Mouse (Mus musculus) liver, adult (tissue): Measurements from ENCODE around the gene Synj2.

Experiments used
- GATA4 ChIP-seq: IDR thresholded peaks from 2 replicates; pipeline ENCODE4 v1.6.1; 2014; ENCODE audit warnings: mild to moderate bottlenecking, low read length; ENCODE audit not compliant: insufficient replicate concordance

Gene Synj2

DNA sequence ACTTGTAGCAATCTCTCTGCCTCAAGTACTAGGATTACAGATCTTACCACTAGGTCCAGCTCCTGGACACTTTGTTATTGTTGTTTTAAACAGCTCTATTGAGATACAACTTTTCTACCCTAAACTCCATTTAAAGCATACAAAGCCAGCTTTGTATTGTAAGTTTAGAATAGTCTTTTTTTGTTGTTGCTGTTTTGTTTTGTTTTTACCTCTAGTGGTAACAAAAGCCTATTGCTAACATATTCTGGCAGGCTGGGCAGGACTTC lies 57.1 kb downstream of the Synj2 start:
- no peak for TF ChIP-seq GATA4

DNA sequence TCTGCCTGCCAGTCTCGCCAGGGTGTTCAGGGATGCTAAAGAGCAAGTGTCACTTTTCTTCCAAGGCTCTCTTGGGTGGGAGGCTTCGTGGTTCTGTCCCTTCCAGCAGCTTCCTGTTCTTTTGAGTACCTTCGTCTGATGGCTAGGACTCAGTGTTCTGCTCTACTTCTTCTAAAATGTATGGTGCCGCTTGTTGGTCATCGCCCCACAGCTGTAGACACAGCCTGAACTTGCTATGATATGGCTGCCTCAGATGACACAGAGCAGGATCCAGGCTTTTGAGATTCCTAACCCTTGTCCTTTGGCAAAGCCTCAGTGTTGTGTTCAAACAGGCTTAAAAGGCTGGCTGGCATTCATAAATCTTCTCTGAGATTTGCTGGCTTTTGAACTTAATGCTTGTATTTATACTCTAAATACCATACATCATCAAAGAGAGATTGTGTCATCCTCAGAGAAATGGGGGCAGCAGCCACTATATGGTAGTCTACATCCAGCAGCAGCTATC lies 58.0 kb downstream of the Synj2 start:
- TF ChIP-seq GATA4: no peak

DNA sequence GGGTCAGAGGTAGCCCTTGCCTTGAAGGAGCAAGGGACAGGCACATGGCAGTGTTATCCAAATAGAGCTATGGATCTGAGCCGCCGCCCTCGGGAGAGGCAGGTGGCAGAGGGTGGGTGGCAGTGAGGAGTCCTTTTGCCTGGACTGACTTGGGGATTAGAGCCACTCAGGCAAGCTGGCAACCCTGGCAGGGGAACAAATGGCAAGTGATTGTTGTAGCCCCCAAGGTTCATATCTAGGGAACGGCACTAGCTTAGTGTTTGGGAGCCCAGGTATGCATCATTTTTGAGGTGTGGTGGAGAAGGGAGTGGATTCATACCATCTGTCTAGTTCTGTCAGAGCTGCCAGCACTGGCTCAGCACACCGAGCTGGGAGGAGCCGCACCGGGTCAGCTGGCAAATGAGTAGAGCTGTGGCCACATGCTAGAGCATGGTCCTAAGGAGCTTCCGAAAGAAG lies 59.8 kb downstream of the Synj2 start:
- TF ChIP-seq GATA4: no peak

DNA sequence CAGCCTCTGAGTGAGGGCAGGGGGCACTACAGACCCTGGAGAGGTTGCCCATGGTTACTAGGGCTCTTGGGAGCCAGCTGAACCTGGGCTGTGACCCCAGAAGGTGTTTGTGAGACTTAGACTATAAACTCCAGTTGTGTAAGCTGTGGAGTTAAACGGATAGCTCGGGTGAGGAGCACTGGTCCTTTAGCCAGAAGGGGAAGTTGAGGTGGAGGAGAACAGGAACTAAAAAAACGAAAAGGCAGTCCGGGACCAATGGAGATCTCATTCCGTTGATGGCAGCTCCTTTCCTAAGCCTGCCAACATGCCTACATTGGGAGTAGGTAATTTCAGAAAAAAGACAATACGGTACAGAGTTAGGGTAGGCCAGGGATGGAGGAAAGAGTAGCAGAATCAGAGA lies 60.3 kb downstream of the Synj2 start:
- no peak for TF ChIP-seq GATA4

DNA sequence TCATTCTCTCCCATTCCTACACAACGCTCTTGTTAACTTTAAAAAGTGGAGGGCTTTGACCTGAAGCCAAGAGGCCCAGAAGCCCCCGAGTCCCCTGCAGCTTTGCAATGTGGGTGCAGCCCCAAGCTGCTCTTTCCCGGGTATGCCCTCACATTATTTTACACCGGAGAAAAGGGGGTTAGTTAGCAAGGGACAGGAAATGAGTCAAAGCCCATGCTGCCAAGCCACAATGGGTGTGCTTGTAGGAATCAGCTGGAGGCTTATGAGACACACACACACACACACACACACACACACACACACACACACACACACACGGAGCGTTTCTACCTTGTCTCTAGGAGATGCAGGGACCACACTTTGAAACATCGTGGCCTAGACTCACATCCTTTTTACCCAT lies 60.8 kb downstream of the Synj2 start:
- TF ChIP-seq GATA4: no peak

DNA sequence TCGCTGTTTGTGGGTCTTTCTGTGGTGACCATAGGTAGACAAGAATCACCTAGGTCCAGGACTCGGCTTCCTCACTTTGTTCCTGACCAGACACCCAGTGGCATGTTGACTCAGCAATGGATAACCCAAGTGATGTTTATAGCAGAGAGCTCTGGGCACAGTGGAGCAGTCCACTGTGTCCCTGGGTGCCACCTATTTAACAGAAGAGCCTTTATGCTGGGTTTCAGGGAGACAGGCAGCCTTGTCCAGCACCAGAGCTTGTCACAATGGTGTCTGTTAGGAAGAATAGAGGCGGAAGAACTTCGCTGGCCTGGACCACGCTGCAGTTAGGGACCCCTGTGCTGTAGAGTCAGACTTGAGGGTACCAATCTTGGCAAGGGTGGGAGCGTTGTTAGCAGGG lies 61.5 kb downstream of the Synj2 start:
- no peak for TF ChIP-seq GATA4

DNA sequence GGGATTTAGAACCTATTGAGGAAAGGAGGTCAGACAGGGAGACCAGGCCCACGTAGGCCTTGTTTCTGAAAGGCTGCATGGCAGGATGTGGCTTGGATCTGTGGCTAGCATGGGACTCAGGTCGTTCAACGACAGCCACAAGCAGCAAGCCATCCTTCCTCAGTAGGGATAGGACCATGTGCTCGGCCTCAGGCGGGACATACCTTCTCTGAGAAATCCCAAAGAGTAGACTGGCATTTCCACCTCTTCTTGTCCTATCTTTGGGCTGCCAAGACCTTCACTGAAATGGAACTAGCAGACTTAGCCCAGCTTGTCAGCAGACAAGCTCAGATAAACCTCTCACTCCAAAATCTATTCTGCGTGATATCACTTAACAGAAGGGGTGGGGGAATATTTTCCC lies 62.6 kb downstream of the Synj2 start:
- no peak for TF ChIP-seq GATA4

DNA sequence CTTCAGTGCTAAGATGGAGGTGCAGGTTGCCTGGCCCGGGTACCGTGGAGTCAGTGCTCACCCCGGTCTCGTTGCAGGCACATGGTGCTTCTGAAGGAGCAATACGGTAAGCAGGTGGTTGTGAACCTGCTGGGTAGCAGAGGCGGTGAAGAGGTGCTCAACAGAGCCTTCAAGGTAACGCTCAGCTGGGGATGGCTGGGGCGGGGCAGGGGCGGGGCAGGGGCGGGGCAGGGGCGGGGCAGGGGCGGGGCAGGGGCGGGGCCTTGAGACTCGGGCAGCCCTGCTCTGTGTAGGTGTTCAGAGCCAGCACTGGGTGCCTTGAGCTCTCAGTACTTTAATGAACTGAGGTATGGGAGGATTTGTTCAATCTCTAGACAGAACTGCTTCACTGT lies 64.2 kb downstream of the Synj2 start:
- no peak for TF ChIP-seq GATA4

DNA sequence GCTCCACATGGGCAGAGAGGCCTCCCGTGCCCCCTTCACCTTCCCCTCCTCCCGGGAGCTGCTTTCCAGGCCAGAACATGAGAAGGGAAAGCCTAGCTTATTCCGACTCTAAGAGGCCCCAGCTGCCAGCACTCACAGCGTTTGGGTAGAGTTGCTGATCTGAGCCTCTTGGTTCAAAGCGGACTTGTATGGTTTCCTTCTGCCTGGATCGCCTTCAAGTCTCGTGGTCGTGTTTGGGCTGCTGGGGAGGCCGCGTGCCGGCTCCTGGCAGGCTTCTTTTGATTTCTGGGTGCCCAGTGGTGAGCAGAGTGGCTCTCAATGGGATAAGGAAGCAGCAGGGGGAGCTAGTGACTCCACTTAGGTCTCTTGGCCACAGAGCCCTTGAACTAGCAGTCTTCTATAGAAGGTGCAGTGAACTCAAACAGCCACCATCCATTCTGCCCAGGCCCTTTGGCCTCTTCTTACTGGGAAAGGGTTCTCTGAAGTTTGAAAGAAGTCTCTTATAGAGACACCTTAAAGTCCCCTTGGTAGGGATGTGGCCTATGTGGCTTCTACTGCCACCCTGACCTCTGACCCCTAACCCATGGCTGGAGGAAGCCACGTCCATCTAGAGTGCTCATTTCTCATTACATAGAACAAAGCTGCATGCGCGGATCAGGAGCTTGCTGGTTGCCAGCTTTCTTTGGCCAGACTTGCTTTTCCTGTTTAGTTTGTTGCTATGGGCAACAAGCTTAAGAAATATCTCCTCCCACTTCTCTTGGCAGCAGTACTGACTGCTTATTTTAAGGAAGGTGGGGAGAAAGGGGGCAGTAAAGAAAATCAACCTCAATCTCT lies 64.8 kb downstream of the Synj2 start:
- TF ChIP-seq GATA4: no peak

DNA sequence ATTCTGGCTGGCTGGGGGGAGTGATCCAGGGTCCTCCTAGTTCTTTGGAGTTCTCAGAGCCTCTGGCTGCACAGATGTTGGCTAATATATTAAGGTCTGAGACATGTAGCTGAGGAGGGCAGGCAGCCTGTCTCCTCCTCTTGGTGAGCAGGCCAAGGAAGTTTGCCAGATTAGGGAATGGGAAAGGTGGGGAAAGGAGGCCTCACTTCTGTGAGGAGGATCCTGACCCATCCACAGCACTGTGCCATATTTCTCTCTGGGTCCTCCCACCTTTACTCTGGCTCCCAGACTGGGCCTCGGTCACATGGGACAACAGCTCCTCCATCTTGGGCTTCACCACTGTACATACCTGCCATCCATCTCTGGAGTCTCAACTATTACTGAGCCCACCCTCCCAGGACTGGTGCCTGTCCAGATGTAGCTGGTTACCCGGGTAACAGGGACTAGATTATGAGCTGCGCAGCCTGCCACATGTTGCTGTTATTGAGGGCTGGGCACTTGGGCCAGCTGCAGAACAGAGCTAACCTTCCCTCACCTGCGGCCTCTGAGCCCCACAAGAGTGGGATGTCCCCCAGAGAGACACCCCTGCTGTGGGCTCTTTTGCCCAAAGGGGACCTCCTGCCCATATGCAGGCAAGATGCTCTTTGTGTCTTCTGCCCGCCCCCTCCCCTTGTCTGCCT lies 66.2 kb downstream of the Synj2 start:
- no peak for TF ChIP-seq GATA4

DNA sequence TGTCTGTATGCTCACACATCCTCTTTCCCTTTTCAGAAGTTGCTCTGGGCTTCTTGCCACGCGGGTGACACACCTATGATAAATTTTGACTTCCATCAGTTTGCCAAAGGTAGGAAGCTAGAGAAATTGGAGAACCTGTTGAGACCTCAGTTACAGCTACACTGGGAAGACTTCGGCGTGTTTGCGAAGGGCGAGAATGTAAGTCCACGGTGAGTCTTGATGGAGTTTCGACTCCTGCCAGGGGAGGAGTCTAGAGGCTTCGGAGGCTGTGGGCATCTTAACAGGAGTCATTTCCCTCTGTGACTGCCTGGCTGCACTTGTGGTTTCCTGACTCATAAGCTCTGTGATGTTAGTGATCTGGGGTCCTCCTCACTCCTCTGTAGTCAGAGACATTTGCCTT lies 66.8 kb downstream of the Synj2 start:
- TF ChIP-seq GATA4: no peak

DNA sequence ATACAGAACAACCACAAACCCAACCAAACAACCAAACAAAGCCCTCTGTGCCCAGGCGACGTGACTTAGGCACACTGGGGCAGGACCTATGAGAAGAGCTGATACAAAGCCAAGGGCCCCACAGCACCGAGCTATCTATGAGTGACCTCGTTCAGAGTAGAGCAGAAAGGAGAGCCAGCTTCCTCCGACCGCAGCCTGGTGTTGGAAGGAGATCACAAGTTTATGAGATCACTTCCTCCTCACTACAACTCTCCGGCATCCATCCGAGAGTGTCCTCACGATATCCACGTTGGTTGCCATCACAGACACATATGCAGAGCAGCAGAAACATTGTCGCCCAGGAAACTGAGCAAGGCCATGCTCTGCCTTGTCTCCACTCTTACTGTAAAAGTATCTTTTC lies 67.5 kb downstream of the Synj2 start:
- TF ChIP-seq GATA4: no peak

DNA sequence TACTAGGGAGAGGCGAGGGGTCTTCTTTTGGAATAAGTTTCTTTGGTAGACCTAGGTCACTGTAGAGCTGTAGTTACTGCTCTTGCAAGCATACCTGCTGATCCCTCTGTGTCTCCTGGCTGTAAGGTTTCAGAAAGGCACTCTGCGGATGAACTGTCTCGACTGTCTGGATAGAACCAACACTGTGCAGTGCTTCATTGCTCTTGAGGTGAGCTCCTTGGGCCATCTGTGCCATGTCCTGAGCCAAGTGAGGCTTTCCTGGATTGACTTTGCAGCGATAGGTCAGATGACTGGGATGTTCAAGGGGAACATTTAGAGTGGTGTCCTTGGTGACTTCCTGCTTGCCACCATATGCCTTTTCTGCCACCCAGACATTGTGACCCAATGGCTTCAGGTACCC lies 68.5 kb downstream of the Synj2 start:
- no peak for TF ChIP-seq GATA4

DNA sequence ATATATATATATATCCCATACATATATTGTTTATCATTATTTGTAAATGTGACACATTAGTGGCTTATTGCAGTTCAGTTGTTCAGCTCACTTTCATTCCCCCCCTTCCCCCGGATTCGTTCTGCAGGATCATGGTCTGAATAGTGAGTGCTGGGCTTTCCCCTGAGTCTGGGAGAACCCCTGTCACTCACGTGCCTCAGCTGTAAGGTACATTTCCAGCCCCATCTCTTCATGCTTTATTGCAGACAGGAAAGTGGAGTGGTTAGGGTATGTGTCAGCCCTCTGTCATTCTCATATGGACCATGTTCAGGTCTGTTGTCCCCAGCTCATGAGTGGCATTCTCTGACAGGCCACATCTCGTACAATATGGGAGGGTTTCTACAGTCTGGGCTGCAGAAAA lies 72.0 kb downstream of the Synj2 start:
- no peak for TF ChIP-seq GATA4

DNA sequence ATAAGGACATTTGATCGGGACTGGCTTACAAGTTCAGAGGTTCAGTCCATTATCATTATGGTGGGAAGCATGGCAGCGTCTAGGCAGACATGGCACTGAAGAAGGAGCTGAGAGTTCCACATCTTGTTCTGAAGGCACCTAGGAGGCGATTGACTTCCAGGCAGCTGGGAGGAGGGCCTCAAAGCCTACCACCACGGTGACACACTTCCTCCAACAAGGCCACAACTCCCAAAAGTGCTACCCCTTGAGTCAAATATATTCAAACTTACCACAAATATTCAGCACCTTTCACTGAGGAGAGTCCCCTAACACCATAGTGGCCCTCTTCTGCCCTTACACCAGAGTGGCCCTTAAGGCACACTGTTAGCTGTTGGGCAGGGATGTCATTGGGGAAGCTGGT lies 73.9 kb downstream of the Synj2 start:
- no peak for TF ChIP-seq GATA4

DNA sequence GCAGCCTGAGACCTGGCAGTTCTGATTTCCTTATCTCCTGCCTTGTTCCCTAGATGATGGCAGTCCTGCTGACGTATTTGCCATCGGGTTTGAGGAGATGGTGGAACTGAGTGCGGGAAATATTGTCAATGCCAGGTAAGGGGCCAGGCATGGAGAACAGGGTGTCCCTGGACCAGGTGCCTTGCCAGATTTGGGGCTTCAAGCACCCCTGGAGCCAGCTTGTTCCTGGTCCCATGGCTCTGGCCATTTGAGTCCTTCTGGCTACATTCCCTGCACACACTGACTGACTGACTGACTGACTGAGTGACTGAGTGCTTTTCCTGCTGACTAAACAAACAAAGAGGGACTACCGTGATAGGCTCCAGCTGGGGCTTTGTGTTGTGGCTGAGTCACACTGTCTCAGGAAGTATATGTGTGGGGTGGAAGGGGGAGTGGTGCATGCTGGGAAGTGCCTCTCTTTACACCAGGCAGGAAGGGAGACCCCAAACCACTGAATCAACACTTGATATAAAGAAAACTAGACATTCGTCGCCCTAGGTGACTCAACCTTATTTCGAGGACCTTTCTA lies 75.2 kb downstream of the Synj2 start:
- no peak for TF ChIP-seq GATA4
